Mouse (Mus musculus): ENCODE data around the gene Kif3c.
"Not testable (repeated sequence)": the region's sequence is repeated elsewhere in the genome, so short reads cannot be mapped to it uniquely, and the experiment has no call there.

Kif3c gene

GRCm38 (mm10) chr12:3368771-3369170 lies 3.8 kb downstream of the Kif3c start:
- no peak for DNase-seq (ENCODE audit: low read depth, low spot score)

- DNase-seq (ENCODE audit: low read depth, low spot score) = no peak
These were observed 6.3 kb downstream of the Kif3c start for GRCm38 (mm10) chr12:3370979-3371925.

GRCm38 (mm10) chr12:3371991-3372390 lies 7.1 kb downstream of the Kif3c start:
- DNase-seq (ENCODE audit: low read depth, low spot score) = no peak

- DNase-seq (ENCODE audit: low read depth, low spot score) = no peak
These were observed 8.6 kb downstream of the Kif3c start for GRCm38 (mm10) chr12:3373566-3373965.

- DNase-seq (ENCODE audit: low read depth, low spot score) = no peak
These were observed 9.6 kb downstream of the Kif3c start for GRCm38 (mm10) chr12:3374552-3374951.

GRCm38 (mm10) chr12:3377190-3377589 lies 12.3 kb downstream of the Kif3c start:
- DNase-seq (ENCODE audit: low read depth, low spot score) = no peak

- DNase-seq (ENCODE audit: low read depth, low spot score) = no peak
These were observed 12.8 kb downstream of the Kif3c start for GRCm38 (mm10) chr12:3377755-3378154.

GRCm38 (mm10) chr12:3384860-3385259 lies 19.9 kb downstream of the Kif3c start:
- no peak for DNase-seq (ENCODE audit: low read depth, low spot score)

- DNase-seq (ENCODE audit: low read depth, low spot score) = no peak
These were observed 20.3 kb downstream of the Kif3c start for GRCm38 (mm10) chr12:3385271-3385670.

GRCm38 (mm10) chr12:3385940-3386339 lies 21.0 kb downstream of the Kif3c start:
- DNase-seq (ENCODE audit: low read depth, low spot score) = no peak

- DNase-seq (ENCODE audit: low read depth, low spot score) = no peak
These were observed 23.0 kb downstream of the Kif3c start for GRCm38 (mm10) chr12:3387891-3388290.

- DNase-seq (ENCODE audit: low read depth, low spot score) = no peak
These were observed 24.5 kb downstream of the Kif3c start for GRCm38 (mm10) chr12:3389394-3389793.

- DNase-seq (ENCODE audit: low read depth, low spot score) = no peak
These were observed 25.1 kb downstream of the Kif3c start for GRCm38 (mm10) chr12:3390071-3390470.

- peak; percentile 89 for DNase-seq (ENCODE audit: low read depth, low spot score)
These were observed 25.8 kb downstream of the Kif3c start for GRCm38 (mm10) chr12:3390577-3391262.

GRCm38 (mm10) chr12:3391276-3391675 lies 26.3 kb downstream of the Kif3c start:
- DNase-seq (ENCODE audit: low read depth, low spot score) = no peak

GRCm38 (mm10) chr12:3393140-3393539 lies 28.2 kb downstream of the Kif3c start:
- DNase-seq (ENCODE audit: low read depth, low spot score) = no peak

- DNase-seq (ENCODE audit: low read depth, low spot score) = no peak
These were observed 32.0 kb downstream of the Kif3c start for GRCm38 (mm10) chr12:3396931-3397330.

GRCm38 (mm10) chr12:3405662-3406061 lies 40.7 kb downstream of the Kif3c start:
- DNase-seq (ENCODE audit: low read depth, low spot score) = not testable (repeated sequence)

GRCm38 (mm10) chr12:3406585-3406984 lies 41.7 kb downstream of the Kif3c start:
- no peak for DNase-seq (ENCODE audit: low read depth, low spot score)

- no peak for DNase-seq (ENCODE audit: low read depth, low spot score)
These were observed 50.0 kb downstream of the Kif3c start for GRCm38 (mm10) chr12:3414956-3415355.

- DNase-seq (ENCODE audit: low read depth, low spot score) = no peak
These were observed 53.8 kb downstream of the Kif3c start for GRCm38 (mm10) chr12:3418761-3419160.

- DNase-seq (ENCODE audit: low read depth, low spot score) = no peak
These were observed 55.6 kb downstream of the Kif3c start for GRCm38 (mm10) chr12:3420519-3420918.

- no peak for DNase-seq (ENCODE audit: low read depth, low spot score)
These were observed 57.9 kb downstream of the Kif3c start for GRCm38 (mm10) chr12:3422786-3423185.

All from mesoderm, embryonic 11.5 days (tissue).